Mouse (Mus musculus) left cerebral cortex, adult 18-20 months (tissue): ENCODE measurements around the gene Dnaja4. TPM values are rescaled to one million over a fixed set of nuclear protein-coding genes. Genes with fewer than 3 reads are reported as not detected.

ENCODE experiments used
- DNase-seq, 2 experiments: peaks; one replicate each; pipeline ENCODE4 v3.0.0; 2021 to 2022; ENCODE audit warnings: low spot score in 2 of 2, mixed read lengths in 1 of 2
- total RNA-seq, 2 experiments: library from RNA; stranded (reverse); gene quantifications; 2 replicates each; pipeline ENCODE4 v1.2.3; 2021

Dnaja4 gene
- total RNA-seq, 2 experiments from 2014 or later = 49.6 to 51.2 TPM

- DNase-seq = no peak
Measured at GRCm38 (mm10) chr9:54699087-54699344, 343 bp downstream of the Dnaja4 start.

- DNase-seq = peak; percentile 74 to 81
Measured at GRCm38 (mm10) chr9:54699345-54700173, 886 bp downstream of the Dnaja4 start.

GRCm38 (mm10) chr9:54700174-54700475 is 1.5 kb downstream of the Dnaja4 start:
- DNase-seq = peak; percentile 24 to 50

GRCm38 (mm10) chr9:54700746-54701145 is 2.1 kb downstream of the Dnaja4 start:
- DNase-seq = no peak

- DNase-seq = no peak
Measured at GRCm38 (mm10) chr9:54702581-54702980, 3.9 kb downstream of the Dnaja4 start.

- no peak for DNase-seq
Measured at GRCm38 (mm10) chr9:54704361-54704760, 5.7 kb downstream of the Dnaja4 start.

DNA sequence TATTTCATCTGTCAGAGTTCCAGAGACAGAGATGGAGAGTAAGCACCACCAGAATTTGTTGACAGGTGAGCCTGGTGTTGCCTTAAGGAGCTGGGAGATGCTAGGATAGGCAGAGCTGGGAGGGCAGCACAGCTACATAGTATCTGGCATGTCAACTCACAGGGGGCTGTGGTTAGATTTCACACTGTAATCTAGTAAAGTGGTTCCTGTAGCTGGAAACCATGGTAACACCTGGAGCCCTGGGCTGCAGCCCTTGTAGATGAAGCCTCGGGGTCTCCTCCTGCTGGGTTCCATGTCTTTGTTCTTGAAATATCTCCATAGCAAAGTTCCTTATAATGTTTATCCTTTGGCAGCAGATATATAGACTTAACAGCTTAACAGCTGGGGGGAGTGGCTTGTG is 6.9 kb downstream of the Dnaja4 start:
- DNase-seq = no peak

GRCm38 (mm10) chr9:54707288-54707999 is 8.8 kb downstream of the Dnaja4 start:
- DNase-seq = peak in 1 of 2 experiments; percentile 25

GRCm38 (mm10) chr9:54708085-54708484 is 9.4 kb downstream of the Dnaja4 start:
- DNase-seq = no peak

- DNase-seq = no peak
Measured at GRCm38 (mm10) chr9:54715776-54716175, 17.1 kb downstream of the Dnaja4 start.

DNA sequence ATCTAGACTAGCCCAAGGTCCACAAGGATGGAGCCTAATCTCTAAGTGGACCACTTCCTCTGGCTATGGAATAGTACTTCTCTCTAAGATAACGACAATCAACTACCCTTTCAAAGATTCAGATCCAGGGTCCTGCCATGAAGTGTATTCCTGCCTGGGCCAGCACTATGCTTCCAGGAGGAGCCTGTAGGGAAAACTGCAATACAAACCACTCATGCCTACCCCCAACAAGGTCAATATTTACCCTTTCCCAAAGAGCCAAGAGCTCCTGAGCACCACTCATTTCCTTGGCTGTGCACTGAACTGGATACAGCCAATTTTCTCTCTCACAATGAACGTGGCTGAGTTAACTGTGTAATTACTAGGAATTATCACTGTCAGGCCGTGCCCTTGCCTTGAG is 18.9 kb downstream of the Dnaja4 start:
- DNase-seq = no peak

GRCm38 (mm10) chr9:54722156-54722555 is 23.5 kb downstream of the Dnaja4 start:
- DNase-seq = peak; percentile 37 to 39

GRCm38 (mm10) chr9:54722596-54722995 is 23.9 kb downstream of the Dnaja4 start:
- DNase-seq = no peak

DNA sequence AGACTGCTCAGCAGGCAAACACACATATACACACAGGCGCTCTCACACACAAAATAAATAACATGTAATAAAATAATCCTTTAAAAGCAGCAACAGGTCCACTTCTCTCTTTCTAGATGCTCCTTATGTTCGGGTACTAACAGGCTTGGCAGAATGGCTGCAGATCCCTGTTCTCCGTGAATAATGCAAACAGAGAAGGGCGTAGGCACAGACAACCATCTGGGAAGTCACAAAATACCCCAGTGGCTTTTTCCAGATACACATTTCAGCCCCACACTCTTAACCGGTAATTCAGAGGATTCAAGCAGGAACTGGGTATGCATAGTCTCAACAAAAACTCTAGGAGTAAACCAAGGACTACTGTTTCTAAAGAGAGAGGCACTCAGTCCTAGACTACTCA is 27.6 kb downstream of the Dnaja4 start:
- DNase-seq = no peak

DNA sequence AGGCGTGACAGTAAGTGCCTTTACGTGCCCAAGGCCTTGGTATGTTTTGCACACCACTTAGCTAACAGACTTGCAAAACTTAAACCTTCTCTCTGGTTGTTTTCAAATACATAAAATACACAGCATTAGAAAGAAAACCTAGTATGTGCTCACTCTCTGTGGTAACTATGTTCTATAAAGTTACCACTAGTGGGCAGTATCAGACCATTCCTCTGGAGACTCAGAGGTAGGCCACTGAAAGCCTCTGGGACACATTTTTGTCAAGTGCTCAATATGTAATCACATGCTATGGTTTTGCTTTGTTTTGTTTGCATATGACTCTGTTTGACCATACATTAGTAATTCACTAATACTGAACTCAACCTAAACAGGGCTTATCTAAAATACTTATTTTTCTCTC is 33.4 kb downstream of the Dnaja4 start:
- no peak for DNase-seq

DNA sequence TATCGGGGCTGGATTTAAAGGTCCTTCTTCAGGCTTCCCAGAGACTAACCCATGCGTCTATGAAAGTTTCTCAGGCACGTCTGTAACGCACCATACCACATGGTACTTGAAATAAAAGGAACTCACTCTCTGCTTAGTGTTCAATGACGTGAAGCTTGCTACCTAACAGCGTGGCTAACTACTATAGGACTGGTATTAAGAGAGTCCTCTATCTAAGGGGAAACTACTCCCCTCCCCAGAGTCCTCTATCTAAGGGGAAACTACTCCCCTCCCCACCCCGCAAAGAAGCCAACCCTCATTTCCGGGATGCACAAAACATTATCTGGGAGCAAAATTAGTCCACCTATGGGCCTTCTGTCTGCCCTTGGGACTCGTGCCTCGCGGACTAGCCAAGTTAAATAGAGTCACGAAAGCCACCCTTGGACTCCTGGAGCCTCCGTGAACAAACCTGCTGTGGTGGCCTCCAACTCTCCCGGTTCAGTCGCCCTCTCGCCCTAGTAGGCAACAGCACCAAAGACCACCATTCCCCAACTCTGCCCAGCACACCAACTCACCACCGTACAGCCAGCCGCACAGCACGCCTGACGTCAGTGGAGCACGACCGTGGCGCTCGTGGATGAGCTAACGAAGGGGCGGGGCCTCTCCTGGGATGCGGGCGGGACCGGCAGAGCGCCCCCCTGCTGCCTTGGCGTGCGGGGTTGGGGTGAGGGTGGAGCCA is 35.4 kb downstream of the Dnaja4 start, which contains the start of gene Wdr61:
Wdr61 (minus strand) TSS at position 599 of the 718 bp plus-strand sequence.
- DNase-seq = peak; percentile 98

DNA sequence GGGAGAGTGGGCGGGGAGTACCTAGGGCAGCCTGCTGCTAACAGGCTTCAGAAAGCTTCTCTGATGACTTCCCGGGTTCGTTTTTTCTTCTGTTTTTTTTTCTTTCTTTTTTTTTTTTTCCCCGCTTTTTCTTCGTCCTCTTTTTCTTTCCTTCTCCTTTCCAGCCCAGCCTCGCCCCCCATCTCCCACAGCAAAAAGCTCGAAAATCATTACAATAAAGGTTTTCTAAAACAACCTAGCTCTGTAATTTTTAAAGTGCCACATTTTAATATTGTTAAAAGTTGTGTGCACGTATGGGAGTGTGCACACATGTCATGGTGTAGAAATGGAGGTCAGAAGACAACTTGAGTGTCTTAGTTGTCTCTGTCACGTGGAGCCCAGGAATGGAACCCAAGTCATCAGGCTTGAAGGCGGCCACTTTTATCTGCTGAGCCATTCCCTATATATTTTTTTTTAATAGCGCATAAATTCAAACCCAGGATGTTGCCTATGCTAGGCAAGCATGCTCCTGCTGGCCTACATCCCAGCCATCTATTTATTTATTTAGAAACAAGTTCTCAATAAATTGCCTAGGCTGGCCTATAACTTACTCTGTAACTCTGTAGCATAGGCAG is 36.1 kb downstream of the Dnaja4 start:
- DNase-seq = no peak

DNA sequence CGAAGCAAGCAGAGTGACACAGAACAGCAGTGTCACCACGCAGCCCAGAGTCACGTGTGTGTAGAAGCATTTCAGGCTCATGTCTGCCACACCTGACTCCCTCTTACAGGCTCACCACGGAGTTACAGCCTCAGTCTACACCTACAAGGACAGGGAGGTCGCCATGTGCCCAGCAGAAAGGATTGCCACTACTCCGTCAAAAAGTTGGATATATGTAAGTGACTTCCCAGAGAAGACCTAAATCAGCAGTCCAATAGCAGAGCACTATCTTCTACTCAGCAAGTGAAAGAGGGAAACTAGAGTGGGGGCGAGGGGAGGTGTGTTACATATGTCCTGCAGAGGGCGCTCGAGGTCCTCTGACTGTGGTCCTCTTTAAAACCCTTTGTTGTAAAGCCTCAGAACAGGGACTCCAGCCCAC is 37.6 kb downstream of the Dnaja4 start:
- DNase-seq = peak in 1 of 2 experiments; percentile 45

DNA sequence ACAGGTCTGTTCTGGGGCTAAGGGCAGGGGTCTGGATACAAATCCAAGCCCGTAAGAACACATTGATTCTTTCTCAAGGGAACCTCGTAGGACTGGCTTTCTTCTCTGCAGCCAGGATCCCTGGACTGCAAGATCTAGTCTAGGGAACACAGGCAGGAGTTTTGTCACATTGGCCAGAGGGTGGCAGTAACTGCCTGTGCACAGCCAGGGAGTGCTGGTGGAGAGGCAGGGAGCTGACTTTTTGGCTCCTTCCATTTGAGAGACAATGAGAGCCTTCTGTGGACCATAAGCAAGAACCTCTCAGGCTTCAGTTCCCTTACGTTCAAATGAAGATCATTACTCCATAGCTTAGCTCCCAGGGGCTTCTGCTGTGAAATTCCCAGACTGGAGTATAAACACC is 39.7 kb downstream of the Dnaja4 start:
- DNase-seq = peak; percentile 47 to 66

- DNase-seq = no peak
Measured at GRCm38 (mm10) chr9:54743891-54744290, 45.2 kb downstream of the Dnaja4 start.

- DNase-seq = no peak
Measured at GRCm38 (mm10) chr9:54745740-54746370, 47.2 kb downstream of the Dnaja4 start.
